Mouse (Mus musculus): Measurements from ENCODE around the gene Npcd. TPM values are rescaled to one million over a fixed set of nuclear protein-coding genes. Genes with fewer than 3 reads are reported as not detected.

Gene Npcd
- total and polyA plus RNA-seq, 2 experiments from 2014 or later = 2.7 to 12.6 TPM

DNA sequence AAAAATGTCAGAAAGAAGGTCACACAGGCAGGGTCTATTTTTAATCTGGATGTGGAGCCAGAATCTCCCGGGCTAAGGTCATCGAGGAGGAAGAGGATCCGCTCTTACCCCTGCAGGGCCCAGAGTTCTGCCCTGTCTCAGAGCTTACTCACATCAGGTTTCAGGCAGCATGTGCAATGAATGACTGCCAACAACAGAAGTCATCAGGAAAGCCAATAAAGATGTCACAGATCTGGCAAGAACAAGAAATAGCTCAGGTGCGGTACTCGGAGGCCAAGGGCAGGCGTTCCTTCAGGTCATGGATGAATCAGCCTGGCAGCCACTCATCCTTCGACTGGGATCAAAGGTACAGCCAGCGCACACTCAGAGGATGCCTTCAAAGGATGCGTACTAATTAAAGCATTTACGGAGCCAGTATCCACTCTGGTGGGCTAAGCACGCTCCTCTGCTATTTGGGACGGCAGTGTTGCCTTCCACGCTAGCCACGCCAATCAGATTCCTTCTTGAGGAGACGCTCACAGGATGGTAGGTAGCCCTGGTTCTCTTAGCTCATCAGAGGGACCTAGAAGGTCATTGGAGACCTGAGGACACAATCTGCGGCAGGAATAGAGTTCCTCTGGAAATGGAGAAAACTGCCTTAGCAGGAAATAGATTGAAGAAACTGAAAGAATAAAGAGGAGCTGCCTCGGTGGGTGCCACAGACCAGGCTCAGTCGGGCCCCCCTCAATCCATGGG is 41.4 kb upstream of the Npcd start:
- no peak for TF ChIP-seq CTCF (IDR thresholded peaks at IDR 0.05; ENCODE audit: low read depth)
- no peaks in the 10 kb centered on the region for H3K36me3 ChIP-seq (ENCODE audit: insufficient read depth, low read length)
- H3K4me1 ChIP-seq (ENCODE audit: insufficient read depth, low read length) = peaks cover 5% of the 10 kb centered on the region; the same call in 1 of the 2 replicates
- H3K9ac ChIP-seq (replicated peaks; ENCODE audit: low read length) = no peak overlapping the region
- H3K27ac ChIP-seq = no peak overlapping the region
- H3K4me2 ChIP-seq (ENCODE audit: low read depth, low read length) = no peak overlapping the region
- 78% methylated on average over 18 of the region's 18 CpGs for WGBS
- ATAC-seq = no peak
- H3K9me3 ChIP-seq (ENCODE audit: low read length) = no peaks in the 10 kb centered on the region
- peak; percentile 24 for DNase-seq (ENCODE audit: low spot score)
- H3K4me3 ChIP-seq (ENCODE audit: low read length) = no peak overlapping the region
- no peaks in the 10 kb centered on the region for H3K27me3 ChIP-seq (ENCODE audit: insufficient read depth, low read length)

DNA sequence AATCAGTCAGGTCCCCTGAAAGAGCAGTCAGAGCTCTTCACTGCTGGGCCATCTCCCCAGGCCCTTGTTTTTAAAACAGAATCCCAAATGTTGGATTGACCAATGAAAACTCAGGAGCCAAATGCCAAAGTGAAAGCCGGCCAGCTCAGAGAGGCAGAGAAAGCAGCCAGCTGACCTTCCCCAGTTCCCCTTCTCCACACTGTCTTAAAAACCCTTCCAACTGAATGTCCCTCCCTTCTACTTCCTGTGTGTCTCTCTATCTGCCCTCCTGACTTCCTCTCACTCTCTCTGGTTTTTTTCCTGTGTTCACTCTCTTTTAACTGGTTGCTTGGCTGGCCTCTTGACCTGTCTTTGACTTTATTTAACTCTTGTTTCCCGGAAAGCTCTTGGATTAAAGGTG is 40.0 kb upstream of the Npcd start:
- Histone ChIP-seq H3K9me3 (ENCODE audit: low read length) (no peaks in the 10 kb centered on the region), H3K4me1 (ENCODE audit: insufficient read depth, low read length) (no peaks in the 10 kb centered on the region), H3K4me2 (ENCODE audit: low read depth, low read length) (no peak overlapping the region), H3K27ac (no peak overlapping the region), H3K36me3 (ENCODE audit: insufficient read depth, low read length) (no peaks in the 10 kb centered on the region), H3K27me3 (ENCODE audit: insufficient read depth, low read length) (no peaks in the 10 kb centered on the region), H3K9ac (replicated peaks; ENCODE audit: low read length) (no peak overlapping the region), H3K4me3 (ENCODE audit: low read length) (no peak overlapping the region)
- ATAC-seq = no peak
- no peak for TF ChIP-seq CTCF (IDR thresholded peaks at IDR 0.05; ENCODE audit: low read depth)
- 73% methylated on average over 2 of the region's 2 CpGs for WGBS
- DNase-seq (ENCODE audit: low spot score) = no peak

DNA sequence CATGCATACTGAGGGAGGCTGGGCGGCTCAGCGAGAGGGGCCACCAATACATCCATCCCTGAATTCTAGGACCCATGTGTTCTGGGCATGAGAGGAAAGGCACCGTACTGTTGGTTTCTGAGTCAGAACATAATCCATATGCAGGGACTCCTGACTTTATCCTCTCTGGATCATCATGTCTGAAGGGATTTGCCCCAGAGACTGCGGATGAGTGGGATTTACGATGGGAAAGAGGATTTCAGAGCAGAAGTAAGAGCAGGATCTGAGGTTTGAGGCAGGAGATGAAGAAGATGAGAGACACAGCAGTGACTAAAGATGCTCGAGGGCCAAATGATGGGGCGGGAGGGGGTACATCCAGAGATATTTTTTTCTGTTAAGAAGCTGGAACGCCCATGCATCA is 39.5 kb upstream of the Npcd start:
- ATAC-seq = no peak

DNA sequence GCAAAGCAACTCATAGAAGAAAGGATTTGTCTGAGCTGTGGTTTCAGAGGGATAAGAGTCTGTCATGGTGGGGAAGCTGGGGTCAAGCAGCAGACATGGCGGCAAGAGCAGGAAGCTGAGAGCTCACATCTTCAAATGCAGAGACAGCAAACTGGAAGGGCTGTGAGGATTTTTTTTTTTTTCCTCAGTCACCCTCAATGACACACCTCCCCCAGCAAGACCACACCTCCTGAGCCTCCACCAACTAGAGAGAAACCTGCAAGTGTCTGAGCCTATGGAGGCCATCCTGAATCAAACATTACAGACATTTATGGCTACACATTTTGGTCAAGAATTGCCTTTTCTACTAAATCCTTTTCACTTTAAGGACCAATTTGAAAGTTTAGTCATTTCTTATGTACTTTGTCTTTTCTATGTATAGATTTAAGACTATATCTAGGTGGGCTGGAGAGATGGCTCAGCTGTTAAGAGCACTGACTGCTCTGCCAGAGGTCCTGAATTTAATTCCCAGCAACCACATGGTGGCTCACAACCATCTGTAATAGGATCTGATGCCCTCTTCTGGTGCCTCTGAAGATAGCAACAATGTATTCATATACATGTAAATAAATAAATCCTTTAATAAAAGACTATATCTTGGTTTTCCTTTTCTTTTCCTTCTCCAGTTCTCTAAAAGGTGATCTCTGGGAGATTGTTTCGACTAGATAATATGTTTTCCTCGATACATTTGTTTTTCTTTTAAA is 33.4 kb upstream of the Npcd start:
- H3K9ac ChIP-seq (replicated peaks; ENCODE audit: low read length) = no peak overlapping the region
- DNase-seq (ENCODE audit: low spot score) = no peak
- H3K4me1 ChIP-seq (ENCODE audit: insufficient read depth, low read length) = no peaks in the 10 kb centered on the region
- TF ChIP-seq CTCF (IDR thresholded peaks at IDR 0.05; ENCODE audit: low read depth) = peak; percentile 18; the same call in 1 of the 2 replicates
- no peaks in the 10 kb centered on the region for H3K9me3 ChIP-seq (ENCODE audit: low read length)
- H3K4me2 ChIP-seq (ENCODE audit: low read depth, low read length) = no peak overlapping the region
- H3K4me3 ChIP-seq (ENCODE audit: low read length) = no peak overlapping the region
- H3K27ac ChIP-seq = no peak overlapping the region
- no peak for ATAC-seq
- 89% methylated on average over 3 of the region's 3 CpGs for WGBS
- no peaks in the 10 kb centered on the region for H3K27me3 ChIP-seq (ENCODE audit: insufficient read depth, low read length)
- H3K36me3 ChIP-seq (ENCODE audit: insufficient read depth, low read length) = no peaks in the 10 kb centered on the region

More for the DNA sequence above, 39.5 kb upstream of the Npcd start:
- H3K4me3 ChIP-seq (ENCODE audit: low read length) = no peak overlapping the region
- no peak overlapping the region for H3K27ac ChIP-seq
- H3K4me1 ChIP-seq (ENCODE audit: insufficient read depth, low read length) = no peaks in the 10 kb centered on the region
- no peak overlapping the region for H3K9ac ChIP-seq (replicated peaks; ENCODE audit: low read length)
- no peak for TF ChIP-seq CTCF (IDR thresholded peaks at IDR 0.05; ENCODE audit: low read depth)
- H3K4me2 ChIP-seq (ENCODE audit: low read depth, low read length) = no peak overlapping the region
- H3K27me3 ChIP-seq (ENCODE audit: insufficient read depth, low read length) = no peaks in the 10 kb centered on the region
- DNase-seq (ENCODE audit: low spot score) = no peak
- H3K36me3 ChIP-seq (ENCODE audit: insufficient read depth, low read length) = no peaks in the 10 kb centered on the region
- 87% methylated on average over 8 of the region's 8 CpGs for WGBS
- no peaks in the 10 kb centered on the region for H3K9me3 ChIP-seq (ENCODE audit: low read length)

DNA sequence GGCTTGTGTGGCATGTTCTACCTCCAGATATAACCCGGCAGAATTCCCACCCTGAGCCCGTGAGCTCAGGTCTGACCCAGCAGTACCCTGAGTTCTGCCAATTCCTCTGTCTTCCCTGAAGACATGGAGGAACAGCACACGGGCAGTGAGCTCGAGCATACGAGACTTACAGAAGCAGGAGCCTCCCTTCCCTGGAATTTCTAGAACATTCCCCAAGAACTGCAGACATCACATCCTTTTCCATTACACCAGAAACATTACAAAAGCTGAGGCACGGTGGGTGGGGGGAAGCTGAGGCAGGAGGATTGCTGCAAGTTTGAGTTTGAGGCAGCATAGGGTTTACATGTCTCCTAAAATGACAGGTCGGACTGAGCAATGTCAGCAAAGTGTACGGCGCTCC is 25.8 kb upstream of the Npcd start:
- no peak for DNase-seq (ENCODE audit: low spot score)
- no peak for ATAC-seq
- TF ChIP-seq CTCF (IDR thresholded peaks at IDR 0.05; ENCODE audit: low read depth) = no peak
- H3K27me3 ChIP-seq (ENCODE audit: insufficient read depth, low read length) = no peaks in the 10 kb centered on the region
- H3K4me2 ChIP-seq (ENCODE audit: low read depth, low read length) = no peak overlapping the region
- 92% methylated on average over 9 of the region's 9 CpGs for WGBS
- H3K27ac ChIP-seq = no peak overlapping the region
- no peaks in the 10 kb centered on the region for H3K4me1 ChIP-seq (ENCODE audit: insufficient read depth, low read length)
- H3K4me3 ChIP-seq (ENCODE audit: low read length) = no peak overlapping the region
- no peaks in the 10 kb centered on the region for H3K9me3 ChIP-seq (ENCODE audit: low read length)
- no peak overlapping the region for H3K9ac ChIP-seq (replicated peaks; ENCODE audit: low read length)
- H3K36me3 ChIP-seq (ENCODE audit: insufficient read depth, low read length) = no peaks in the 10 kb centered on the region

DNA sequence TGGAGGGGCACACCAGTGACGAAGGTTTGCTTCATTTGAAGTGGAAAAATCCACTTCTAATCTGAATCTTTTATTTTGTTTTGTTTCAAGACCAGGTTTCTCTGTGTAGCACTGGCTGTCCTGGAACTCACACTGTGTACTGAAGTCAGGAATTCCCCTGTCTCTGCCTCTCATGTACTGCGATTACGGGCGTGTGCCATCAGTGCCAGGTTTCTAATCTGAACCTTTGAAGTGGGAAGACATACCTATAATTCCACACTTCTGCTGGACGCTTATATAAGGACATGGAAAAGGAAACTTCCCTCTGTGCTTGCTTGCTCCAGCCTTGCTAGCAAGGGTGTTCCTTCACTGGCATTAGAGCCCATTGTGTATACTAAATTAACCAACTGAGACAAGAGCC is 24.9 kb upstream of the Npcd start:
- Histone ChIP-seq H3K4me3 (ENCODE audit: low read length) (no peak overlapping the region), H3K4me2 (ENCODE audit: low read depth, low read length) (no peak overlapping the region), H3K4me1 (ENCODE audit: insufficient read depth, low read length) (no peaks in the 10 kb centered on the region), H3K27ac (no peak overlapping the region), H3K9me3 (ENCODE audit: low read length) (no peaks in the 10 kb centered on the region), H3K27me3 (ENCODE audit: insufficient read depth, low read length) (no peaks in the 10 kb centered on the region), H3K9ac (replicated peaks; ENCODE audit: low read length) (no peak overlapping the region), H3K36me3 (ENCODE audit: insufficient read depth, low read length) (no peaks in the 10 kb centered on the region)
- DNase-seq (ENCODE audit: low spot score) (no peak), ATAC-seq (no peak)
- TF ChIP-seq CTCF (IDR thresholded peaks at IDR 0.05; ENCODE audit: low read depth) = no peak
- WGBS = 89% methylated on average over 5 of the region's 5 CpGs

DNA sequence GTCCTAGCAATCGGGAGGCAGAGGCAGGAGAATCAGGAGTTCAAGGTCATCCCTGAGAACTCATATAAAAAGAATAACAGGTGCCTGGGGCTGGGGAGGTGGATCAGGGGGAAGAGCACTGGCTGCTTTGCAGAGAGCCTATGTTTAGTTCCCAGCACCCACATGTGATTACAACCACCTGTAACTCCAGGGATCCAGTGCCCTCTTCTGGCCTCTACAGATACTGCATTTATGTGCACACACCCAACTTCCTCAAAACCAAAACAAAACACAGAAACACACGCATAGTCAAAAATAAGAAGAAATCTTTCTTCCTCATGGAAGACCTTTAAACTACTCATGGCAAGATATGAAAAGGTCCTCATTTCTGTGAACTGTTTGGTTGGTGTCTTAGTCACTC is 16.1 kb upstream of the Npcd start:
- no peaks in the 10 kb centered on the region for H3K36me3 ChIP-seq (ENCODE audit: insufficient read depth, low read length)
- 91% methylated on average over 2 of the region's 2 CpGs for WGBS
- peaks cover 9% of the 10 kb centered on the region; the same call in 1 of the 2 replicates for H3K4me1 ChIP-seq (ENCODE audit: insufficient read depth, low read length)
- no peak for TF ChIP-seq CTCF (IDR thresholded peaks at IDR 0.05; ENCODE audit: low read depth)
- no peak overlapping the region for H3K4me3 ChIP-seq (ENCODE audit: low read length)
- DNase-seq (ENCODE audit: low spot score) (no peak), ATAC-seq (no peak)
- H3K4me2 ChIP-seq (ENCODE audit: low read depth, low read length) = no peak overlapping the region
- H3K9me3 ChIP-seq (ENCODE audit: low read length) = no peaks in the 10 kb centered on the region
- H3K9ac ChIP-seq (replicated peaks; ENCODE audit: low read length) = no peak overlapping the region
- no peaks in the 10 kb centered on the region for H3K27me3 ChIP-seq (ENCODE audit: insufficient read depth, low read length)
- no peak overlapping the region for H3K27ac ChIP-seq
